Mouse (Mus musculus): ENCODE measurements at regions not wholly inside any gene's neighbourhood (a gene's known extent, or its start where the extent isn't known, plus 50 kb on each side); places are given as distances from the start of the nearest gene placed in this dataset.

GRCm38 (mm10) chr6:67778883-67779282, 243.3 kb upstream of the Tacstd2 start:
- TF ChIP-seq CTCF (conservative IDR thresholded peaks at IDR 0.05; ENCODE audit: insufficient read depth, insufficient read length, low read depth, low read length) (no peak), POLR2A (IDR thresholded peaks at IDR 0.05; ENCODE audit: low read depth, low read length) (no peak)

All from kidney, adult 2 months (tissue).